Mouse (Mus musculus) left cerebral cortex, adult 2 months (tissue): ENCODE measurements around the gene Nlk. TPM values are rescaled to one million over a fixed set of nuclear protein-coding genes. Genes with fewer than 3 reads are reported as not detected.
A peak's percentile ranks its signal among the peaks of the same experiment; 100 is the strongest.

Source experiments
- DNase-seq, 2 experiments: peaks; one replicate each; pipeline ENCODE4 v3.0.0; 2021 to 2022; ENCODE audit warnings: low spot score in 2 of 2, mixed read lengths in 1 of 2; ENCODE audit errors: extremely low spot score in 1 of 2
- H3K27ac ChIP-seq: fragments of 200-600 bp; 2 replicates; pipeline ENCODE4 v1.8.1; 2022
- H3K4me3 ChIP-seq: fragments of 200-600 bp; 2 replicates; pipeline ENCODE4 v1.8.1; 2022
- CTCF ChIP-seq: fragments of 200-600 bp; IDR thresholded peaks from 2 replicates; pipeline ENCODE4 v1.8.1; 2022; ENCODE audit warnings: antibody characterized with exemption, mild to moderate bottlenecking, moderate library complexity
- intact Hi-C: fragments of 180-260 bp; cut with DNase I; formaldehyde crosslinking; loops from one replicate; pipeline ENCODE4 v1.15.1; 2025
- total RNA-seq, 2 experiments: library from RNA; stranded (reverse); gene quantifications; 2 replicates each; pipeline ENCODE4 v1.2.3; 2021

Gene Nlk
- total RNA-seq, 2 experiments from 2014 or later, result 115 to 118 TPM

DNA sequence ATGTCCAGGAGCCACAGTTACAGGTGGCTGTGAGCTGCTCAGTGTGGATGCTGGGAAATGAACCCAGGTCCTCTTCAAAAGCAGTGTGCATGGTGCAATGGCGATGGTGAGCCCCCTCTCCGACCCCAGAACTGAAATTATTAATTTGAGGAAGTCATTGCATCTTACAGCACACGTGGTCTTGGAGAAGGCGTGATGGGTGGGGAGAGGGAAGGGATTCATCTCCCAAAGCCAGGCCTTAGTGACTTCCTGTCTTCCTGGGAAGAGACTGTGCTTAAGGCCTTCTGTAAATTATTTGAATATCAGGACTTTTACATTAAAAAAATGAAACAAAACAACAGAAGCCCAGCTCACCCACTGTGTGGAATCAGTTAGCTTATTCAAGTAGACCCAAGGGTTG lies 141.1 kb downstream of the Nlk start:
- Histone ChIP-seq H3K27ac (no peak overlapping the region), H3K4me3 (no peak overlapping the region)
- TF ChIP-seq CTCF, result no peak
- DNase-seq, result no peak
- intact Hi-C loops, result no loop called here

DNA sequence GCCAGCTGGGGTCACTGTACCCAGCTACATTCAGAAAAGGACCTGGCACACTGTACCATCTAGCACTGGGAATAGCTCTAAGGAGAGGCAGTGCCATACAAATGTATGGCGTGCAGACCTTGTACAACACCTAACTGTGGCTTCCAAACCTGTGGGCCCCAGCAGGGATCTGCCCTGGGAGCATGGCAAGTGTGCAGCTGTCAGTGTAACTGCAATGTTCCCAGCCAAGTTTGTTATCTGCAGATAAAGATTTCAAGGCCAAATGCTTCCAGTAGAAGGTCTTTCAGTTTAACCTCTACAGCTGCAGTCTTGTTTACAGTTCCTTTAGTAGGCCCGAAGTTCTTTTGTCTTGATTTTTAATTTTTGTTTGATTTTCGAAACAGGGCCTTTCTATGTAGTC lies 141.6 kb downstream of the Nlk start:
- intact Hi-C loops, result no loop called here

DNA sequence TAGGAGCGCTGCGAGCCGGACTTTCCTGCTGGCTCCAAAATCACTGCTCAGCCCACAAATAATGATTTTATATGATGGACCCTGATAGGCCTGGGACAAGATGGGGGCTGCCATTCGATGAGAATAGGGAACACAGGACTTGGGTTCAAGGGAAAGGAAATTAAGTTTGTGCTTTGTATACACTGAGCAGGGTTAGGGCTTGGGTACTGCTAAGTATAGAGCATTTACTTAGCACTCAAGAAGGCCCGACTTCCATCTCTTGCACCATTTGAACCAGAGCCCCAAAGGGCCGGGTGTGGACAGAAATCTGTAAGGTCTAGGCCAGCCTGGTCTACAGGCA lies 146.1 kb downstream of the Nlk start:
- no peak for TF ChIP-seq CTCF
- Histone ChIP-seq H3K4me3 (peak overlapping the region; percentile 82), H3K27ac (peak overlapping the region; percentile 87)
- intact Hi-C loops, result loop anchor here (2.0 kb wide), 1 partner anchor 406 kb away; no protein-coding TSS in a partner anchor
- no peak for DNase-seq

More for the DNA sequence above, 141.6 kb downstream of the Nlk start:
- TF ChIP-seq CTCF, result no peak
- DNase-seq, result no peak
- no peak overlapping the region for H3K27ac ChIP-seq
- no peak overlapping the region for H3K4me3 ChIP-seq

DNA sequence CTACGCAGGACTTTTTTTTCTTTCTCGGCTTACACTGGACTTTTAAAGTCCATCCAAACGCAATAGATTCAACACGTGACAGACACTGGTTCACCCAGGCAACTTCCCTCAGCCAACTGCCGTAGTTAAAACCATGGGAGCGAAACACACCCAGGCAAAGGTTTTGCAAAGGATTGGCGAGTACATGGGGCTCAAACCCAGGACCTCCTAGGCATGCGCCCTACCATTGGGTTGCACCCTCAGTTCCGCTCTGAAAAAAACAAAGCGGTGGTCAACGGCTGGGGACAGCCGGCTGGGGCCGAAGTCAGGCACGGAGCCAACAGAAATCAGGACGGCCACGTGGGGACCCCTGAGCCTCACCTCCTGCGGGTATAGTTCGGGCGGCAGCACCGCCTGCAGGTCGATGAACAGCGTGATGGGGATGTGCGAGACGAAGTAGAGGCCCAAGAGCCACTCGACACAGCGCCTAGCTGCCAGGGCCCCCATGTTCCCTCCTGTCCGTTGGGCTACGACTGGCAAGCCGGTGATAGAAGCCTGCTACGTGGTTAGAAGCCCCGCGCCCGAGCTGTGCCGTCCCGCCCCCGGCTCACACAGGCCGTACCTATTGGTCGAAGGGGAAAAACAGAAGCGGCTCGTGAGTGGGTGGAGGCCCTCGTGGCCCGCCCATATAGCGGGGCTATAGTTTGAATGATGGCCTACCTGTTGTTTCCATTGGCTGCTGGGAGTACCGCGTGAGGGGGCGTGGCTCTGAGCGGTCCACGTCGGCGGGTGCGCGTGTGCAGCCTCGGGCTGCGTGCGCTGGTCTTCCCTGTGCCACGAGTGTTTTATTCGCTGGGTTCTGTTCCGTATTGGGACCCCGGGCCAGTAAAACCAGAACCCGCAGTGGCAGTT lies 146.8 kb downstream of the Nlk start, which contains the start of gene Tmem97:
Gene Tmem97, minus strand, starts transcription at position 610 of the 891 bp plus-strand sequence.
- peak; percentile 90 to 95 for DNase-seq
- no peak; the same call in 1 of the 2 replicates for TF ChIP-seq CTCF
- intact Hi-C loops, result loop anchor here (2.0 kb wide), 1 partner anchor 406 kb away; no protein-coding TSS in a partner anchor
- Histone ChIP-seq H3K4me3 (peak within 1 kb of the TSS; percentile 82), H3K27ac (peak within 1 kb of the TSS; percentile 87)

DNA sequence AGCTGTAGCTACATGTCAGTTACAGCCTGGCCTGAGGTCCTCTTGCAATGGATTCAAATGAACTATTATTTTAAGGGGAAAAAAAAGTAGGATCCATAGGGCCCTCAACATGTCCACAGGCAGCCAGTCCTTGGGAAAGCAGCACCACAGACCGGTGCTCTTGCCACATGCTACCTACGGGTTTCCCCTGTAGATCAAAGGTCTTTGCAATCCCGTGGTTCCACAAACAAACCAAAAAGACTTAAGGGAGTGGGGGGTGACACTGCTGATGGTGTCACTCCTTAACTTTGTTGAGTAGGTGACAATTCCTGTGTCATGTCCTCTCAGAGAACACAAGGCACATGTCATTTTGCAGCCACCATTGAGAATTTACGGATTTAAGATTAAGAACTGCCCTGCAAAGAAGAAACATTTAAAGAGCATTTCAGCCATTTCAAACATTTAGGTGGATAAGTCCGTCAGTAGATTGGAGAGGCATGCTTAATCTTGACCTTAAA lies 147.6 kb downstream of the Nlk start:
- Histone ChIP-seq H3K4me3 (peak overlapping the region; percentile 82), H3K27ac (no peak overlapping the region)
- no peak for TF ChIP-seq CTCF
- intact Hi-C loops, result no loop called here
- DNase-seq, result no peak

DNA sequence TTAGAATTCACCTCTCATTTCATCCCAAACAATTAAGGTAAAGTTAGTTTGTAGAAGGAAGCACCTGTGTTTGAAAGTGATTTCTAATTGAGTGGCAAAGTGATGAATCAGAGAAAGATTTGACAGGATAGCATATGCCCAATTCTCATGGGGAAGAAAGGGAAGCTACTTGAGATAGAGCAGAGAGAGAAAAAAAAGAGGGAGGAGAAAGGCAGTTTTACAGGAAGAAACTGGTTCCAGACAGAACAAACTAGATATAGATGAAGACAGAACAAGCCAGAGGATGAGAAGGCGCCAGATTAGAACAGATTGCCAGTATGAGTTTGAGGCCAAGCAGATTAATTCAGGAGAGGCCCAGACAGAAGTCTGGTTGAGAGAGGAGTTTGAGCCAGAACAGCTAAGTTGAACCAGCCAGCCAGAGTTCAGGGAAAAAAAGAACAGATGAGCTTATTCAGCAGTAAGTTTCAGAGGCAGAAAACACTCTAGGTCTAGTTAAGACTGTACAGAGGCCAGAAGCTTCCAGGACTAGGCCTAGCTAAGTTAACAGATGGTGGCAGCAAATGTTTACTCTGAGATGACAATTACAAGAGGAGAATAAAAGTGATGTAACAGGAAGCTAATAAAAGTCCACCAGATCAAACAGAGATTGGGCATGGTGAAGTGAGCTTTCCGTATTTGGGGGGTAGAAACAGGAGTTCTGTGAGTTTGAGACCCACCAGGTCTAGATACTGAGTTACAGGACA lies 149.3 kb downstream of the Nlk start:
- no peak overlapping the region for H3K27ac ChIP-seq
- no peak overlapping the region for H3K4me3 ChIP-seq
- intact Hi-C loops, result no loop called here
- TF ChIP-seq CTCF, result no peak
- DNase-seq, result no peak

DNA sequence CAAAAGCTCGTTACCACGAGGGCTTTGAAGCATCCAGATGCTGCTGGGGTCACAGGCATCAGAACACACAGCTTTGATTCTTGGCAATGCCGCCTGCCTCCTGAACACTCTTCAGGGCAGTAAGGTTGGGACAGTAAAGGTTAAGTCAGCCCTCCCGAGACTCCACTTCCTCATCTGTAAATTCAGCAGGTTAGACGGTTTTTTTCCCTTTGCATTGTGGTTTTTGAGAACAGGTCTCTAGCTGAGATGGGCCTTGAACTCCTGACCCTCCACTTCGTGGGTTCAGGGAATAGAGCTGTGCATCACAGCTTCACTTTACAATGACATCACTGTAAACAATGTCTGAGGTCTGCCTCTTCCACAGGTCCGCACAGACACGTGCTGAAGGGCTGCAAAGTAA lies 152.0 kb downstream of the Nlk start:
- Histone ChIP-seq H3K27ac (no peak overlapping the region), H3K4me3 (no peak overlapping the region)
- no peak for DNase-seq
- intact Hi-C loops, result no loop called here
- no peak for TF ChIP-seq CTCF

DNA sequence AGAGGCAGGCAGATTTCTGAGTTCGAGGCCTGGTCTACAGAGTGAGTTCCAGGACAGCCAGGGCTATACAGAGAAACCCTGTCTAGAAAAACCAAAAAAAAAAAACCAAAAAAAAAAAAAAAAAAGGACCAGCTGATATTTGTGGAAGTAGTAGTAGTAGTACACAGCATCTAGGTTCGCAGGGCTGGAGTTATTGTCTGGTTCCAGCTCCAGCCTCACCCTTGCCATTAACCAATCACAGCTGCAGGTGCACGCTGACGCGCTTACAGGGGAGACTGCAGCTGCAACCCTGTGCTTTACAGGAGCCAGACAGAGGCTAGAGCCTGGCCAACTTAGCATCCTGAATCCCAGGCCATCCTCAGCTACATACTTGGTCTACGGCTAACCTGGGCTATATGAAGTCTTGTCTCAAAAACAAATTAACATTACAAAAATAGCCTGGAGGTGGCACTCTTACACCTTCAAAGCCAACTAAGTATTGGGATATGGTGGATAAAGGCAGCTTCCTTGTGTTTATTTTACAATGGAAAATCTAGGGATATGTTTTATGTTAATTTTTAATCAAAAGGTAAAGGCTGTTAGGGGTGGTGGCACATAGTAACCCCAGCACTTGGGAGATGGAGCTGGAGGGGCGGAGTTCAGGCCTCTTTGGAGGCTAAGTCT lies 152.6 kb downstream of the Nlk start:
- no peak overlapping the region for H3K27ac ChIP-seq
- peak; percentile 28; the same call in 1 of the 2 replicates for TF ChIP-seq CTCF
- DNase-seq, result no peak
- no peak overlapping the region for H3K4me3 ChIP-seq
- intact Hi-C loops, result no loop called here

DNA sequence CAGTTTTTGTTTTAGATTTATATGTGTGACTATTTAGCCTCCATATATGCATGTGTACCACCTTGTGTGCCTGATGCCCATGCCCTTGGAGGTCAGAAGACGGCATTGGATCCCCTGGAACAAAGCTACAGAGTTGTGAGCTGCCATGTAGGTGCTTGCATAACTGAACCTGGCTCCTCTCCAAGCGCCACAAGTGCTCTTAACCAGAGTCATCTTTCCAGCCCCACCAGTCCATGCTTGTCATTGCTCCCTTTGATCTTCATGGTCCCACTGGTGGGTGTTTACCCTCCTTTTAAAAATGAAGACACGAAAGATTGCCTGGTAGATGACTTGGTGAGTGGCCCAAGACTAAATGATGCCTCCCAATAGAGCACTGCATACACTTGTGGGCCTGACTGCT lies 156.8 kb downstream of the Nlk start:
- no peak for TF ChIP-seq CTCF
- Histone ChIP-seq H3K4me3 (no peak overlapping the region), H3K27ac (no peak overlapping the region)
- DNase-seq, result no peak
- intact Hi-C loops, result no loop called here

DNA sequence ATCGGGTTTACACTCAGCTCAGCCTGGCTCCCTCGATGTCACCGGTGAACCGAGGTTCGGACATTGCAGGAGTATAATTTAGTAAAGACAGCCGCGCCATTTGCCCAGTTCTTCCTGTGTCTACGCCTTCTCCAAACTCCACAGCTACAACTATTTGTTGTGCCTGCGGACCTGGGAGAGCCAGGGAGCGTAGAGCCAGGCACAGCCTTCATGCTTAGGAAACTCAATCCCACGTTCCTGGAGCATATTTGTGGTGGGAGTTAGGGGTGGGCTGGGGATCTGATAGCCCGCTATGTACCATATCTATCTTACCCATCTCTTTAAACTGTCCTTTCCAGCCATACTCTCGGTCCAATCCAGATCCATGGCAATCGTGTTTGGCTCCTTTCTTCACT lies 160.5 kb downstream of the Nlk start:
- Histone ChIP-seq H3K4me3 (peak overlapping the region; percentile 96), H3K27ac (peak overlapping the region; percentile 93)
- intact Hi-C loops, result loop anchor here (2.0 kb wide), 1 partner anchor 24 kb away; the partner anchor contains the start of genes Poldip2 and Tmem199
- no peak for DNase-seq
- no peak for TF ChIP-seq CTCF

DNA sequence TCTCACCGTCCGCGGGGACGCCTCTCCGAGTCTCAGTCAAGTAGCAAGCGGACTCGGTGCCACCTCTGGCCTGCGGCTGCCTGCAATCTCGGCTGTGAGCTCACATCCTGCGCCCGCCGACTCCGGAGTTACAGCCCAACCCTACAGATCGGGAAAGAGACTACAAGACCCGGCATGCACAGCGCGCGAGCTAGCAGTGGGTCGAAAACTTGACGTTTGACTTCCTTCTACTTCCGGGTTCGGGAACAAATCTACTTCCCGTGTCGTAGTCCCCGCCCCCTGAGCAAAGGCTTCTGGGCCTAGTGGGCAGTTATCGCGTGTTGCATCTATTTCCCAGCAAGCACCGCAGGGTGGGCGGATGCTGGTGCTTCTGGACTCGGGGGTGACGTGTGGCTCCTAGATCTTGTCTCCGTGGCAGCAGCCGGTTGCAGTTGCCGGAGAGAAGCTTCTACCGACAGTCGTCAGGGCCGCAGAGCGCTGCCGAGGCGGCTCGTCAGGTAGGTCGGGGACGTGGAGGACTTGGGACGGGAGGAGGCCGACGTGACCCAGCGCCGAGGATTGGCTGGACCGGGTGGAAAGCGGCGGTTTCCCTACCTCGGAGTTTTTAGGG lies 161.0 kb downstream of the Nlk start, which contains the start of the genes Tnfaip1 and Ift20:
Gene Tnfaip1, minus strand, starts transcription at position 253 of the 610 bp plus-strand sequence.
Gene Ift20, plus strand, starts transcription at position 282 of the 610 bp plus-strand sequence.
- no peak; the same call in 1 of the 2 replicates for TF ChIP-seq CTCF
- peak within 1 kb of the TSS; percentile 93 for H3K27ac ChIP-seq
- peak within 1 kb of the TSS; percentile 96 for H3K4me3 ChIP-seq
- intact Hi-C loops, result loop anchor here (2.0 kb wide), 1 partner anchor 23 kb away; the partner anchor contains the start of genes Poldip2 and Tmem199
- peak; percentile 95 to 97 for DNase-seq
